Mouse (Mus musculus): ENCODE data around the gene Gm1043.

Gene Gm1043

GRCm38 (mm10) chr5:37085241-37085640 lies at the start of gene Gm1043:
Gene Gm1043, plus strand, starts transcription at chr5:37085370.
- WGBS: 65% methylated on average over 16 of the region's 16 CpGs

GRCm38 (mm10) chr5:37035896-37036295 lies 49.3 kb upstream of the Gm1043 start:
- 58% methylated on average over 6 of the region's 6 CpGs for WGBS

GRCm38 (mm10) chr5:37036884-37037283 lies 48.3 kb upstream of the Gm1043 start:
- 72% methylated on average over 3 of the region's 3 CpGs for WGBS

- 64% methylated on average over 6 of the region's 6 CpGs for WGBS
Observed at GRCm38 (mm10) chr5:37039908-37040307, 45.3 kb upstream of the Gm1043 start.

- 30% methylated on average over 9 of the region's 9 CpGs for WGBS
Observed at GRCm38 (mm10) chr5:37040711-37041110, 44.5 kb upstream of the Gm1043 start.

GRCm38 (mm10) chr5:37041651-37042050 lies 43.5 kb upstream of the Gm1043 start:
- 47% methylated on average over 6 of the region's 6 CpGs for WGBS

- 42% methylated on average over 4 of the region's 4 CpGs for WGBS
Observed at GRCm38 (mm10) chr5:37042934-37043333, 42.2 kb upstream of the Gm1043 start.

- WGBS: 52% methylated on average over 2 of the region's 2 CpGs
Observed at GRCm38 (mm10) chr5:37044793-37045192, 40.4 kb upstream of the Gm1043 start.

- WGBS: 64% methylated on average over 2 of the region's 2 CpGs
Observed at GRCm38 (mm10) chr5:37045582-37045981, 39.6 kb upstream of the Gm1043 start.

- 34% methylated on average over 5 of the region's 5 CpGs for WGBS
Observed at GRCm38 (mm10) chr5:37046791-37047190, 38.4 kb upstream of the Gm1043 start.

GRCm38 (mm10) chr5:37047206-37047915 lies 37.8 kb upstream of the Gm1043 start:
- WGBS: 71% methylated on average over 17 of the region's 17 CpGs

- 81% methylated on average over 7 of the region's 7 CpGs for WGBS
Observed at GRCm38 (mm10) chr5:37047992-37048391, 37.2 kb upstream of the Gm1043 start.

- WGBS: 83% methylated on average over 2 of the region's 2 CpGs
Observed at GRCm38 (mm10) chr5:37049111-37049510, 36.1 kb upstream of the Gm1043 start.

GRCm38 (mm10) chr5:37050521-37051373 lies 34.4 kb upstream of the Gm1043 start:
- WGBS: 45% methylated on average over 9 of the region's 9 CpGs

- 75% methylated on average over 16 of the region's 16 CpGs for WGBS
Observed at GRCm38 (mm10) chr5:37051374-37052100, 33.6 kb upstream of the Gm1043 start.

- 34% methylated on average over 5 of the region's 5 CpGs for WGBS
Observed at GRCm38 (mm10) chr5:37052846-37053245, 32.3 kb upstream of the Gm1043 start.

GRCm38 (mm10) chr5:37055789-37056188 lies 29.4 kb upstream of the Gm1043 start:
- 93% methylated on average over 1 of the region's 1 CpGs for WGBS

GRCm38 (mm10) chr5:37056471-37056870 lies 28.7 kb upstream of the Gm1043 start:
- WGBS: 64% methylated on average over 3 of the region's 3 CpGs

GRCm38 (mm10) chr5:37061612-37062011 lies 23.6 kb upstream of the Gm1043 start:
- WGBS: 90% methylated on average over 8 of the region's 8 CpGs

GRCm38 (mm10) chr5:37064454-37065449 lies 20.4 kb upstream of the Gm1043 start:
- 47% methylated on average over 13 of the region's 13 CpGs for WGBS

Data from cerebral cortex, adult 2 months (tissue).